Mouse (Mus musculus) left cerebral cortex, postnatal 25 days (tissue): ENCODE measurements around the gene Slc5a10. TPM values are rescaled to one million over a fixed set of nuclear protein-coding genes. Genes with fewer than 3 reads are reported as not detected.

Source experiments
- DNase-seq, 2 experiments: peaks; one replicate each; pipeline ENCODE4 v3.0.0; 2022; ENCODE audit warnings: low spot score in 2 of 2, mixed read lengths in 1 of 2
- intact Hi-C: fragments of 180-260 bp; cut with DNase I; formaldehyde crosslinking; loops from one replicate; pipeline ENCODE4 v1.15.1; 2025
- total RNA-seq, 2 experiments: library from RNA; stranded (reverse); gene quantifications; 2 replicates each; pipeline ENCODE4 v1.2.3; 2021

Slc5a10 gene
- total RNA-seq, 2 experiments from 2014 or later, result 0.21 to 0.23 TPM

GRCm38 (mm10) chr11:61713157-61713855 lies 7.3 kb downstream of the Slc5a10 start:
- DNase-seq, result no peak
- intact Hi-C loops, result loop anchor here (10.0 kb wide), 1 partner anchor 519 kb away; no protein-coding TSS in a partner anchor

DNA sequence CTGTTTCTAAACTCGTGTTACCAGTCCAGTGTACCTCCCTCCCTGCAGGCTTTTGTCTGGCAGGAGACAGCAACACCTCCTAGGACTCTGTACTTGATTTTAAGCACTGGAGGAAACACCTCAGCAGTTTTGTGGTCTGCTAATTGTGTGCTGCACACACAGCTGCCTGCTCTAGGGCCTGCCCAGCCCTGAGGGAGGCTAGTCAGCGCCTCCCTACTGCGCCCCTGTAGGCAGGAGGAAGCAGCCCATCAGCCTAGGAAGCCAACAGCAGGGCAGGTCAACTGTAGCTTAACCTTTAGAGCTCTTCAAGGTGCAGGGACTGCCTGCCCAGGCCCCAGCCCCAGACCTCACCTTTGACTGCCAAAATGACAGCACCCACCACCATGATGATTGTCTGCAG lies 11.7 kb downstream of the Slc5a10 start:
- intact Hi-C loops, result no loop called here
- DNase-seq, result no peak

- intact Hi-C loops, result no loop called here
- DNase-seq, result no peak
These were observed 14.4 kb downstream of the Slc5a10 start for GRCm38 (mm10) chr11:61706232-61706631.

GRCm38 (mm10) chr11:61705581-61705980 lies 15.0 kb downstream of the Slc5a10 start:
- no peak for DNase-seq
- intact Hi-C loops, result no loop called here

GRCm38 (mm10) chr11:61702494-61702893 lies 18.1 kb downstream of the Slc5a10 start:
- intact Hi-C loops, result no loop called here
- no peak for DNase-seq

- intact Hi-C loops, result no loop called here
- no peak for DNase-seq
These were observed 18.9 kb downstream of the Slc5a10 start for GRCm38 (mm10) chr11:61701696-61702095.

DNA sequence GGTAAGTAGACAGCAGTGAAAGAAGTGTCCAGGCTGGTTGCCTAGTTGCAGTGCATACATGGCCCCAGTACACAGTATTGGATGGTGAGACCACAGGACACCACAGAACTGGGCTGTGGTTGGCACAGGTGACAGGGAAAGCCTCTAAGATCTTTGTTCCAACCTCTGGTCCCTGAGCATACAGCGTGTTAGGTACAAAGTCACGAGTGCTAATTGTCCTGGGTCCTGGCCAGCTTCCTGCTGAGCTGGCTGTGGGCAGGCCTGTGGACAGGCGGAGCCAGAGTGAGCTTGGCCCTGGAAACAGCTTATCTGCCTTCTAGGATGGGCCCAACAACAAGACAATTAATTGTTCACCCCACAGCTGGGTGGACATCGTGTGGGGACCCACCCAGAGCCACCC lies 20.7 kb downstream of the Slc5a10 start:
- intact Hi-C loops, result no loop called here
- DNase-seq, result no peak

DNA sequence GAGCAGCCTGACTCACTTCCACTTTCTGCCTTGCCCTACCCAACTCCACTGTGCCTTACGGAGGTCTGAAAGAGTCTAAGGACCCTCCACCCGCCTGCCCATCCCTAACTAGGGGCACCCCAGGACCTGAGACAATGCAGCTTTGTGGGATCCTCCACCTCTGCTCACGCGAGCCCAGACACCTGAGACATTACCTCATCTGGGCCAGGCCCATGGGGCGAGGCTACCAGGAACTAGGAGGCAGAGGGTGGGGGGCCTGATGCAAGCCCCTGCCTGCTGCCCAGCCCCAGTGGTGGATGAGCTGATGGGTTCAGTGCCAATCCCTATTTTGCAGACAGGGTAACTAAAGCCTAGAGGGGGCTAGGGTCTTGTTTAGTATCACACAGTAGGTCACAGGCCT lies 21.2 kb downstream of the Slc5a10 start:
- intact Hi-C loops, result no loop called here

GRCm38 (mm10) chr11:61698852-61699251 lies 21.8 kb downstream of the Slc5a10 start:
- intact Hi-C loops, result no loop called here

More for the DNA sequence above, 21.2 kb downstream of the Slc5a10 start:
- DNase-seq, result no peak

GRCm38 (mm10) chr11:61692996-61693395 lies 27.6 kb downstream of the Slc5a10 start:
- no peak for DNase-seq
- intact Hi-C loops, result no loop called here

More at GRCm38 (mm10) chr11:61698852-61699251, 21.8 kb downstream of the Slc5a10 start:
- DNase-seq, result no peak

- intact Hi-C loops, result no loop called here
- DNase-seq, result no peak
These were observed 33.0 kb downstream of the Slc5a10 start for GRCm38 (mm10) chr11:61687595-61687994.

DNA sequence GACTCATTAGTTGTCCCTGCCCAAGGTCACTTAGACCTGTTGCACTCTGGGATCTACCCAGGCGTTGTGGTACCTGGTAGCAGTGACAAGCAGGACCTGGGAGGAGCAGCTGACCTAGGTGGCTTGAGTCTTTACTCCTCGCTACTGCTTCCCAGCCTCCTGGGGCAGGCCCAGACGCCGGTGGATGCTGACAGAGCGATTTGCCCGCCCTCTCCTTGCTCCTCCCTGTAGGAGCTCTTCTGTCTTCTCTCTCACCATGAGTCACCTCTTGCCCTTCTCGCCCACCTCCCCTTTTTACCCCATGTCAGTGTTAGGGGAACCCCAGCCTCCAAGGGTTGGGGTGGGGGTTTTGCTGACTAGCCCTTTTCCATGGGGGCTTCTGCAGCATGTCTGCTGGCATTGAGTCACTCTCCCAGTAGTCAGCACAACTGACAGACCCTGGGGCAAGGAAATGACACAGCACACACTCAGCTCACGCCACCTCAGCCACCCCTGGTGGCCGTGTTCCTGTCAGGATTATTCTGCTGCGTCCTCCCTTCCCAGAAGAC lies 33.6 kb downstream of the Slc5a10 start:
- intact Hi-C loops, result no loop called here
- no peak for DNase-seq

GRCm38 (mm10) chr11:61686141-61686540 lies 34.5 kb downstream of the Slc5a10 start:
- DNase-seq, result no peak
- intact Hi-C loops, result no loop called here

- no peak for DNase-seq
- intact Hi-C loops, result no loop called here
These were observed 35.4 kb downstream of the Slc5a10 start for GRCm38 (mm10) chr11:61685119-61685725.

GRCm38 (mm10) chr11:61683907-61684731 lies 36.5 kb downstream of the Slc5a10 start, which contains the start of gene Fam83g:
TSS of gene Fam83g (plus strand) at chr11:61684091.
- intact Hi-C loops, result no loop called here
- no peak for DNase-seq

GRCm38 (mm10) chr11:61679091-61679866 lies 41.3 kb downstream of the Slc5a10 start:
- intact Hi-C loops, result no loop called here
- DNase-seq, result no peak

DNA sequence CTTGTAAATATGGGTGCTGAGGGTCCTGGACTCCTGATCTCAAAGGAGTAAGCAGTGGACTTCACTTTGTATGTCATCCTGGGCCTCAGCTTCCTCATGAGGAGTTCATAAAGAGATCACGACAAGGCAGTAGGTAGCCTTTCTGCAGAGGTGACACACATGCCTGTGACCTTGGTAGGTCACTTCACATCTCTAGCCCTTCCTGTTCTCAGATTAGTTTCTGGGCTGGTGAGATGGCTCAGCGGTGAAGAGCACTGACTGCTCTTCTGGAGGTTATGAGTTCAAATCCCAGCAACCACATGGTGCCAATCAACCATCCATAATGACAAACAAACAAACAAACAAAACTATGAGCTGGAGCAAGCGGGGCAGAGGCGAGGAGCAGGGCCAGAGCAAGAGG lies 42.9 kb downstream of the Slc5a10 start:
- DNase-seq, result no peak
- intact Hi-C loops, result no loop called here

DNA sequence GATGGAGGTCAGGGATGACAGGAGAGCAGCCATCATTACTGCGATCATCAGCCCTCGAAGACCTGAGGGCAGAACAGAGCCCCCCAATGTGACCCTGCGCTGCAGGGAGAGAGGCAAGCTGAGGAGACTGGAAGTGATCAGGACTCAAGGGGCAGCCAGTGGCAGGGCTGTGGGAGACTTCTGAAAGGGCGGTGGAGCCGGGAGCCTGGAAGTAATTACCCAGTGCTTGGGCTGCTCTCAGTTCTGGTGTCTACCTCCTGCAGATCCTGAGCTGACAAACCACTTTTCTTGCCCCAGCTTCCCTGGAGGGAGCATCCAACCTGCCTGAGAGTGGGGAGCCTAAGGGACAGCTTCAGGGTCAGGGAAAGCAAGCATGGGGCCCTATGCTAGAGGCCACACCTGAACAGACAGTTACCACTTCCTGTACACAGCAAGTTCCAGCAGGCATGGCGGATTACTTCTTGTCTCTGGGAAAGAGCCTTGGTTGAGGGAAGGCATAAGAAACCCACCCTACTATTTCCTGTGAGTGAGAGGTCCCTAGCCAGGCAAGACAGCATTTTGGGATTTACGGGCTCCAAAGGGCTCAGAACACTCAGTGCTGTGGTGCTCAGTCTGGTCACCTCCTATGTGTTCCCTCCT lies 44.3 kb downstream of the Slc5a10 start:
- intact Hi-C loops, result no loop called here
- DNase-seq, result no peak

DNA sequence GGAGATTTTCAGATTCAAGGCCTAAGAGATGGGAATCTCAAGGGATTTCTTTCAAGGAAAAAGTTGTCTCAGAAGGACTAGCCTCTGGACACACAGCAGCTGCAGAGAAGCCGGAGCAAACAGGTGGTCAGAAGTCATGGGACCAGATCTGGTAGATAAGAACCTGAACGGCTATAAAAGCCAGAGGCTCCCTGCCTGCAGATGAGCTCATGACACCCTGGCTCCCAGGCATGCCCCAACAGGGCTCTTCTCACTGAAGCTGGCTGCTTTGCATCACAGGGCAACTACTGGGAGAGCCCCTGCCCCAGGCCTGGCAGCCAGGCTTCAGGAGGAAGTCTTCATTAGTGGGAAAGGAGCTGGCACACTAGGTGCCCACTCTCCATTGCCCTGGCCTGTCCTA lies 45.3 kb downstream of the Slc5a10 start:
- DNase-seq, result no peak
- intact Hi-C loops, result no loop called here
